Mouse (Mus musculus): ENCODE data around the gene Dnah6.

DNA sequence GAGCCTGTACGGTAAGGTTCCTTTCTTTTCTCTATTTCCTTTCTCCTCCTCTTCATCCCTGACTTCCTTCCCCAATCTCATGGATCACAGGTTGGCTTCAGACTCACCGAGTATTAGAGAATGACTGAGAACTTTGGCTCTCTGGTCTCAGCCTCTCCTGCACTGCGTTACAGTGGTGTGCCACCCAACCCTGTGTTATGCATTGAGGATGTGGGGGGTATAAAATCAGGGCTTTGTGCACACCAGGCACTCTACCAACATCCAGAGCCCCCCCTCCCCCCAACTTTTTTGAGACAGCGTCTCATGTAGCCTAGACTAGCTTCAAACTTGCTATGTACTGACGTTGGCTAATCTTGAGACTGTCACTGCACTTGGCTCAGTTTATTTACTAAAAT, 227.8 kb downstream of the Dnah6 start:
- no peak for TF ChIP-seq CTCF (IDR thresholded peaks at IDR 0.05; ENCODE audit: low read depth, low read length)
- TF ChIP-seq POLR2A (IDR thresholded peaks at IDR 0.05; ENCODE audit: extremely low read depth, insufficient read depth, low read length) = no peak
